Mouse (Mus musculus) c-Kit-positive CD71-positive TER-119-negative erythroid progenitor cells, embryonic 14.5 days (primary cell): ENCODE data around the gene Snw1.
"Not testable (repeated sequence)": the region's sequence is repeated elsewhere in the genome, so short reads cannot be mapped to it uniquely, and the experiment has no call there.

ENCODE experiments used
- DNase-seq: peaks from one replicate; pipeline ENCODE4 v3.0.0-alpha.2; 2013; ENCODE audit warnings: low read depth

Snw1 gene

GRCm38 (mm10) chr12:87471964-87472786, at the start of gene Snw1:
Gene Snw1, minus strand, starts transcription at chr12:87472274.
- peak; percentile 95 for DNase-seq

- not testable (repeated sequence) for DNase-seq
These were observed 47.5 kb upstream of the Snw1 start for GRCm38 (mm10) chr12:87519616-87520015.

GRCm38 (mm10) chr12:87514016-87514415, 41.9 kb upstream of the Snw1 start, which contains the start of gene Gm8300:
Gene Gm8300, plus strand, starts transcription at chr12:87514316.
- not testable (repeated sequence) for DNase-seq

GRCm38 (mm10) chr12:87494421-87494820, 22.3 kb upstream of the Snw1 start, which contains the start of gene Gm5788:
Gene Gm5788, plus strand, starts transcription at chr12:87494721.
- DNase-seq: not testable (repeated sequence)

GRCm38 (mm10) chr12:87488683-87489082, 16.6 kb upstream of the Snw1 start:
- DNase-seq: not testable (repeated sequence)

- not testable (repeated sequence) for DNase-seq
These were observed 10.4 kb upstream of the Snw1 start for GRCm38 (mm10) chr12:87482482-87482881.

GRCm38 (mm10) chr12:87474756-87475155, 2.7 kb upstream of the Snw1 start:
- DNase-seq: no peak

- DNase-seq: peak; percentile 16
These were observed 582 bp downstream of the Snw1 start for GRCm38 (mm10) chr12:87471421-87471963.

GRCm38 (mm10) chr12:87470263-87471136, 1.6 kb downstream of the Snw1 start:
- DNase-seq: no peak

GRCm38 (mm10) chr12:87464678-87465297, 7.3 kb downstream of the Snw1 start:
- peak; percentile 62 for DNase-seq

- no peak for DNase-seq
These were observed 22.6 kb downstream of the Snw1 start for GRCm38 (mm10) chr12:87449456-87449855.

- peak; percentile 16 for DNase-seq
These were observed 27.9 kb downstream of the Snw1 start for GRCm38 (mm10) chr12:87444211-87444610.

- peak; percentile 85 for DNase-seq
These were observed 28.4 kb downstream of the Snw1 start, which contains the start of the genes Slirp and Alkbh1 for GRCm38 (mm10) chr12:87443700-87444122. Gene Slirp, plus strand, starts transcription at chr12:87443896. Gene Alkbh1, minus strand, starts transcription at chr12:87444017.

- peak; percentile 17 for DNase-seq
These were observed 28.9 kb downstream of the Snw1 start for GRCm38 (mm10) chr12:87443115-87443699.

GRCm38 (mm10) chr12:87442177-87443114, 29.6 kb downstream of the Snw1 start:
- DNase-seq: peak; percentile 38

- no peak for DNase-seq
These were observed 43.2 kb downstream of the Snw1 start for GRCm38 (mm10) chr12:87428885-87429284.

GRCm38 (mm10) chr12:87428295-87428694, 43.8 kb downstream of the Snw1 start:
- no peak for DNase-seq

- DNase-seq: no peak
These were observed 45.6 kb downstream of the Snw1 start for GRCm38 (mm10) chr12:87426354-87427031.

- no peak for DNase-seq
These were observed 47.6 kb downstream of the Snw1 start for GRCm38 (mm10) chr12:87424516-87424915.
